In genomic region chr3:9552332-9552731, GRCm38 (mm10) we compare ENCODE assay signal across 11 mouse cellular contexts. TPM values are rescaled to one million over a fixed set of nuclear protein-coding genes. Genes with fewer than 3 reads are reported as not detected.
DNase-seq lines count a peak whose midpoint lies in the region; ATAC-seq and TF ChIP-seq lines count a peak whose summit lies in the region.
"Had no signal": no experiment of that assay in that cellular context is flagged by ENCODE, and none has a peak within 500 bp of the region (broad histone marks: within the 10 kb centered on the region; RNA-seq: fewer than 3 reads in every experiment).

No protein-coding gene starts in this region.

- WGBS in intestine, embryonic 14.5 days: 37% methylated on average over 8 of the region's 8 CpGs
- 33% methylated on average over 8 of the region's 8 CpGs for WGBS in intestine, postnatal 0 days
- 36% methylated on average over 8 of the region's 8 CpGs for WGBS in liver, embryonic 16.5 days (ENCODE audit: insufficient replicate concordance)
- WGBS in hindbrain, embryonic 10.5 days: 71% methylated on average over 8 of the region's 8 CpGs

- peak; percentile 57 for DNase-seq in intestine, embryonic 14.5 days (ENCODE audit: low spot score)
- peak; percentile 70 for DNase-seq in 416B (ENCODE audit: low read depth)
- no peak for DNase-seq in hindbrain, embryonic 10.5 days (ENCODE audit: low spot score)
- DNase-seq: gastrocnemius, adult 2 months had no signal

- no peak for TF ChIP-seq CTCF in intestine, postnatal 0 days (IDR thresholded peaks at IDR 0.05; ENCODE audit: low read depth)

- H3K4me3 ChIP-seq in intestine, embryonic 14.5 days (ENCODE audit: low read depth, low read length): no peak overlapping the region
- no peak overlapping the region for H3K4me3 ChIP-seq in intestine, postnatal 0 days (ENCODE audit: low read depth, low read length)
- H3K4me3 ChIP-seq in liver, embryonic 16.5 days (ENCODE audit: low read depth, low read length): no peak overlapping the region
- H3K4me3 ChIP-seq in hindbrain, embryonic 10.5 days: no peak overlapping the region
- H3K4me3 ChIP-seq: gastrocnemius, adult 2 months; hindbrain, embryonic 15.5 days; limb, embryonic 15.5 days had no signal

- no peak overlapping the region for H3K4me2 ChIP-seq in intestine, embryonic 14.5 days (ENCODE audit: low read length)
- H3K4me2 ChIP-seq in intestine, postnatal 0 days (replicated peaks; ENCODE audit: low read depth): no peak overlapping the region
- H3K4me2 ChIP-seq in liver, embryonic 16.5 days (ENCODE audit: low read depth, low read length): no peak overlapping the region
- H3K4me2 ChIP-seq: hindbrain, embryonic 15.5 days; limb, embryonic 15.5 days had no signal

- no peak overlapping the region for H3K9ac ChIP-seq in intestine, embryonic 14.5 days (ENCODE audit: low read length)
- no peak overlapping the region for H3K9ac ChIP-seq in intestine, postnatal 0 days (ENCODE audit: low read depth, low read length)
- H3K9ac ChIP-seq in liver, embryonic 16.5 days (ENCODE audit: low read depth, low read length): no peak overlapping the region
- H3K9ac ChIP-seq: hindbrain, embryonic 15.5 days; limb, embryonic 15.5 days had no signal

- peaks cover 12% of the 10 kb centered on the region for H3K4me1 ChIP-seq in intestine, embryonic 14.5 days (replicated peaks; ENCODE audit: control insufficient read depth, insufficient read depth, low read length)
- H3K4me1 ChIP-seq in intestine, postnatal 0 days (replicated peaks; ENCODE audit: control insufficient read depth, insufficient read depth, low read length): no peaks in the 10 kb centered on the region
- peaks cover 27% of the 10 kb centered on the region for H3K4me1 ChIP-seq in liver, embryonic 16.5 days (ENCODE audit: control insufficient read depth, low read depth, low read length)
- H3K4me1 ChIP-seq in hindbrain, embryonic 10.5 days (replicated peaks): peaks cover 29% of the 10 kb centered on the region

- H3K36me3 ChIP-seq in intestine, embryonic 14.5 days (ENCODE audit: control insufficient read depth, insufficient read depth, low read length): no peaks in the 10 kb centered on the region
- no peaks in the 10 kb centered on the region for H3K36me3 ChIP-seq in intestine, postnatal 0 days (ENCODE audit: control insufficient read depth, insufficient read depth)
- no peaks in the 10 kb centered on the region for H3K36me3 ChIP-seq in liver, embryonic 16.5 days (ENCODE audit: control insufficient read depth, insufficient read depth)
- no peaks in the 10 kb centered on the region for H3K36me3 ChIP-seq in hindbrain, embryonic 10.5 days
- H3K36me3 ChIP-seq: hindbrain, embryonic 15.5 days had no signal

- H3K9me3 ChIP-seq in intestine, embryonic 14.5 days (ENCODE audit: control insufficient read depth, low read length): no peaks in the 10 kb centered on the region
- H3K9me3 ChIP-seq in intestine, postnatal 0 days (ENCODE audit: control insufficient read depth): no peaks in the 10 kb centered on the region
- no peaks in the 10 kb centered on the region for H3K9me3 ChIP-seq in liver, embryonic 16.5 days (replicated peaks; ENCODE audit: control insufficient read depth, low read length)
- no peaks in the 10 kb centered on the region for H3K9me3 ChIP-seq in hindbrain, embryonic 10.5 days
- H3K9me3 ChIP-seq: hindbrain, embryonic 15.5 days; limb, embryonic 15.5 days had no signal

- no peak overlapping the region for H3K27ac ChIP-seq in intestine, embryonic 14.5 days (ENCODE audit: low read depth)
- no peak overlapping the region for H3K27ac ChIP-seq in intestine, postnatal 0 days (ENCODE audit: low read depth, low read length)
- no peak overlapping the region for H3K27ac ChIP-seq in liver, embryonic 16.5 days (ENCODE audit: low read length)
- H3K27ac ChIP-seq in hindbrain, embryonic 10.5 days: no peak overlapping the region
- H3K27ac ChIP-seq: gastrocnemius, adult 2 months; hindbrain, embryonic 15.5 days; limb, embryonic 15.5 days had no signal

- no peaks in the 10 kb centered on the region for H3K27me3 ChIP-seq in intestine, embryonic 14.5 days (replicated peaks; ENCODE audit: control insufficient read depth, insufficient read depth, low read length)
- no peaks in the 10 kb centered on the region for H3K27me3 ChIP-seq in intestine, postnatal 0 days (replicated peaks; ENCODE audit: control insufficient read depth, insufficient read depth, low read length)
- no peaks in the 10 kb centered on the region for H3K27me3 ChIP-seq in liver, embryonic 16.5 days (ENCODE audit: control insufficient read depth, insufficient read depth, low read depth, low read length)
- no peaks in the 10 kb centered on the region for H3K27me3 ChIP-seq in hindbrain, embryonic 10.5 days (ENCODE audit: insufficient read depth, poor library complexity, severe bottlenecking)
- H3K27me3 ChIP-seq: CH12.LX; hindbrain, embryonic 15.5 days; limb, embryonic 15.5 days had no signal

- 0 out of 2 replicates have a peak, but pooled peaks have one; percentile 55 for ATAC-seq in intestine, embryonic 14.5 days (replicated peaks; ENCODE audit: low FRiP score, low TSS enrichment, low read depth)
- ATAC-seq in intestine, postnatal 0 days: no peak
- peak; percentile 10; the same call in 1 of the 2 replicates for ATAC-seq in granulocyte monocyte progenitor cell, adult 5-6 weeks (replicated peaks; ENCODE audit: poor library complexity, severe bottlenecking)
- ATAC-seq in liver, embryonic 16.5 days (ENCODE audit: low read depth): peak; percentile 61; the same call in 1 of the 2 replicates
- ATAC-seq in frontal cortex, adult (ENCODE audit: low TSS enrichment): no peak

RNA-seq across cellular contexts. Expression of gene Zfp704, which starts 57.6 kb away (rescaled TPM):
- 9.5 and 12.0 TPM in 2 replicates for polyA plus RNA-seq in intestine, embryonic 14.5 days (2014; fragmentation: Nextera tagmentation; extraction: Ambion mirVana)
- polyA plus RNA-seq in intestine, postnatal 0 days (2015; fragmentation: Nextera tagmentation; extraction: Ambion mirVana): 2.8 and 3.3 TPM in 2 replicates
- 22.9 and 25.3 TPM in 2 replicates for total RNA-seq in granulocyte monocyte progenitor cell, adult 5-6 weeks (2014; fragmentation: Nextera tagmentation)
- total RNA-seq in granulocyte monocyte progenitor cell, adult 5-6 weeks (2017): 15.6 and 15.7 TPM in 2 replicates
- 0.88 and 0.97 TPM in 2 replicates for polyA plus RNA-seq in liver, embryonic 16.5 days (2015; fragmentation: Nextera tagmentation; extraction: Ambion mirVana)
- polyA plus RNA-seq in hindbrain, embryonic 10.5 days (2016; fragmentation: Nextera tagmentation; extraction: Ambion mirVana): 4.2 and 6.6 TPM in 2 replicates
- total RNA-seq: CH12.LX had no signal

Comparison
In these comparisons a context has a peak if more than half of its experiments do, and no peak if none do; other contexts are left out.
1. ATAC-seq: peak in intestine, embryonic 14.5 days (single experiment), granulocyte monocyte progenitor cell, adult 5-6 weeks (single experiment) and liver, embryonic 16.5 days (single experiment); none in intestine, postnatal 0 days (single experiment) and frontal cortex, adult (single experiment).